Mouse (Mus musculus) kidney, adult 9 months (tissue): Measurements from ENCODE around the gene Mllt6.
"Not testable (repeated sequence)": the region's sequence is repeated elsewhere in the genome, so short reads cannot be mapped to it uniquely, and the experiment has no call there.

Experiments
- DNase-seq: peaks from one replicate; pipeline ENCODE4 v3.0.0; 2022

Gene Mllt6

GRCm38 (mm10) chr11:97718281-97718860 is 55.2 kb downstream of the Mllt6 start:
- DNase-seq: no peak

- DNase-seq: no peak
Observed at GRCm38 (mm10) chr11:97719041-97719440, 55.8 kb downstream of the Mllt6 start.

- DNase-seq: no peak
Observed at GRCm38 (mm10) chr11:97721338-97721737, 58.1 kb downstream of the Mllt6 start.

- DNase-seq: no peak
Observed at GRCm38 (mm10) chr11:97723709-97724108, 60.5 kb downstream of the Mllt6 start.

GRCm38 (mm10) chr11:97728311-97728710 is 65.1 kb downstream of the Mllt6 start:
- DNase-seq: no peak

- no peak for DNase-seq
Observed at GRCm38 (mm10) chr11:97728730-97729129, 65.5 kb downstream of the Mllt6 start.

GRCm38 (mm10) chr11:97733689-97734088 is 70.5 kb downstream of the Mllt6 start:
- DNase-seq: no peak

- DNase-seq: not testable (repeated sequence)
Observed at GRCm38 (mm10) chr11:97734810-97735209, 71.6 kb downstream of the Mllt6 start.
